Mouse (Mus musculus) MEL (cell line): Measurements from ENCODE around the gene Stap2. TPM values are rescaled to one million over a fixed set of nuclear protein-coding genes. Genes with fewer than 3 reads are reported as not detected.

Experiments
- DNase-seq: peaks from one replicate; pipeline ENCODE4 v3.0.0; 2011; ENCODE audit warnings: low read depth, low spot score
- H3K27ac ChIP-seq: 2 replicates; pipeline ENCODE4 v1.5.1; 2012; ENCODE audit warnings: low read depth, mild to moderate bottlenecking, control low read depth, low read length, moderate library complexity; ENCODE audit not compliant: control insufficient read depth
- H3K27me3 ChIP-seq, 2 experiments: fragments of 150-350 bp in 1 of 2; sonication (generic) in 1 of 2; 2 replicates each; pipeline ENCODE4 v1.6.1; 2012; ENCODE audit warnings: low read length in 2 of 2, mild to moderate bottlenecking in 2 of 2, improper control_type of control experiment in 1 of 2, moderate library complexity in 1 of 2; ENCODE audit not compliant: insufficient read depth in 2 of 2, control insufficient read depth in 1 of 2
- H3K36me3 ChIP-seq, 2 experiments: 2 replicates each; pipeline ENCODE4 v1.6.1; 2012 to 2014; ENCODE audit warnings: low read length in 2 of 2, improper control_type of control experiment in 1 of 2, inconsistent platforms in 1 of 2, mild to moderate bottlenecking in 1 of 2; ENCODE audit not compliant: insufficient read depth in 2 of 2, control insufficient read depth in 1 of 2
- H3K4me1 ChIP-seq, 2 experiments: fragments of 150-350 bp in 1 of 2; sonication (generic) in 1 of 2; 2 replicates each; pipeline ENCODE4 v1.6.1; 2012; ENCODE audit warnings: low read length in 2 of 2, improper control_type of control experiment in 1 of 2, mild to moderate bottlenecking in 1 of 2; ENCODE audit not compliant: insufficient read depth in 2 of 2, control insufficient read depth in 1 of 2
- H3K4me3 ChIP-seq, 2 experiments: fragments of 150-350 bp in 1 of 2; sonication (generic) in 1 of 2; 2 replicates each; pipeline ENCODE4 v1.5.1; 2012; ENCODE audit warnings: low read depth in 2 of 2, low read length in 2 of 2, mild to moderate bottlenecking in 2 of 2, moderate library complexity in 2 of 2, control low read depth in 1 of 2, improper control_type of control experiment in 1 of 2; ENCODE audit not compliant: control insufficient read depth in 1 of 2, insufficient read depth in 1 of 2
- H3K79me2 ChIP-seq: 2 replicates; pipeline ENCODE4 v1.6.1; 2012; ENCODE audit warnings: mild to moderate bottlenecking, low read length, moderate library complexity; ENCODE audit not compliant: control insufficient read depth, poor library complexity, insufficient read depth
- H3K9ac ChIP-seq: 2 replicates; pipeline ENCODE4 v1.6.1; 2012; ENCODE audit warnings: low read depth, mild to moderate bottlenecking, control low read depth, low read length, moderate library complexity; ENCODE audit not compliant: control insufficient read depth, poor library complexity, severe bottlenecking
- H3K9me3 ChIP-seq: fragments of 150-350 bp; sonication (generic); replicated peaks from 2 replicates; pipeline ENCODE4 v1.6.1; 2012; ENCODE audit warnings: mild to moderate bottlenecking, low read length, improper control_type of control experiment, moderate library complexity; ENCODE audit not compliant: insufficient read depth
- CHD1 ChIP-seq: IDR thresholded peaks from 2 replicates; pipeline ENCODE4 v1.6.1; 2012; ENCODE audit warnings: low read depth, mild to moderate bottlenecking, inconsistent platforms, low read length, improper control_type of control experiment
- CHD2 ChIP-seq: IDR thresholded peaks from 2 replicates; pipeline ENCODE4 v1.6.1; 2011; ENCODE audit warnings: low read length, improper control_type of control experiment
- CTCF ChIP-seq, 3 experiments: IDR thresholded peaks in 2 of 3; conservative IDR thresholded peaks in 1 of 3; 2 replicates each; pipeline ENCODE4 v1.5.1; 2011 to 2012; ENCODE audit warnings: low read length in 3 of 3, low read depth in 2 of 3, mild to moderate bottlenecking in 2 of 3, improper control_type of control experiment in 1 of 3, inconsistent platforms in 1 of 3, mixed read lengths in 1 of 3, moderate library complexity in 1 of 3; ENCODE audit not compliant: control insufficient read depth in 1 of 3, insufficient read depth in 1 of 3, poor library complexity in 1 of 3, severe bottlenecking in 1 of 3
- ELF1 ChIP-seq: IDR thresholded peaks from 2 replicates; pipeline ENCODE4 v1.6.1; 2014; ENCODE audit warnings: low read depth, mild to moderate bottlenecking, inconsistent platforms, low read length, improper control_type of control experiment, moderate library complexity
- EP300 ChIP-seq, 2 experiments: IDR thresholded peaks; 2 replicates each; pipeline ENCODE4 v1.6.1; 2011; ENCODE audit warnings: improper control_type of control experiment in 2 of 2, low read length in 2 of 2, low read depth in 1 of 2, mild to moderate bottlenecking in 1 of 2
- ETS1 ChIP-seq: IDR thresholded peaks from 2 replicates; pipeline ENCODE4 v1.6.1; 2012; ENCODE audit warnings: low read depth, mild to moderate bottlenecking, inconsistent platforms, low read length, improper control_type of control experiment, moderate library complexity
- HCFC1 ChIP-seq: IDR thresholded peaks from 2 replicates; pipeline ENCODE4 v1.6.1; 2012; ENCODE audit warnings: low read depth, mild to moderate bottlenecking, inconsistent platforms, low read length, improper control_type of control experiment, moderate library complexity
- JUND ChIP-seq: IDR thresholded peaks from 2 replicates; pipeline ENCODE4 v1.6.1; 2011; ENCODE audit warnings: low read depth, mild to moderate bottlenecking, improper control_type of control experiment, low read length
- KAT2A ChIP-seq: conservative IDR thresholded peaks from 2 replicates; pipeline ENCODE4 v1.6.1; 2012; ENCODE audit warnings: low read depth, low read length, improper control_type of control experiment, inconsistent platforms
- MAFK ChIP-seq: IDR thresholded peaks from 2 replicates; pipeline ENCODE4 v1.6.1; 2011; ENCODE audit warnings: low read depth, mild to moderate bottlenecking, low read length, improper control_type of control experiment, borderline replicate concordance
- MAZ ChIP-seq: IDR thresholded peaks from 2 replicates; pipeline ENCODE4 v1.6.1; 2012; ENCODE audit warnings: low read depth, mild to moderate bottlenecking, inconsistent platforms, low read length, improper control_type of control experiment
- MEF2A ChIP-seq: IDR thresholded peaks from 2 replicates; pipeline ENCODE4 v1.6.1; 2014; ENCODE audit warnings: low read depth, mild to moderate bottlenecking, inconsistent platforms, low read length, improper control_type of control experiment; ENCODE audit not compliant: poor library complexity, insufficient replicate concordance, severe bottlenecking; ENCODE audit errors: extremely low read depth
- MXI1 ChIP-seq: IDR thresholded peaks from 2 replicates; pipeline ENCODE4 v1.6.1; 2011; ENCODE audit warnings: mild to moderate bottlenecking, low read depth, low read length, improper control_type of control experiment
- MYB ChIP-seq: IDR thresholded peaks from 2 replicates; pipeline ENCODE4 v1.6.1; 2011; ENCODE audit warnings: mild to moderate bottlenecking, low read depth, low read length, improper control_type of control experiment
- MYC ChIP-seq: IDR thresholded peaks from 2 replicates; pipeline ENCODE4 v1.6.1; 2011; ENCODE audit warnings: low read depth, mild to moderate bottlenecking, low read length, improper control_type of control experiment, moderate library complexity
- NRF1 ChIP-seq: IDR thresholded peaks from 2 replicates; pipeline ENCODE4 v1.6.1; 2014; ENCODE audit warnings: low read depth, mild to moderate bottlenecking, inconsistent platforms, low read length, improper control_type of control experiment, moderate library complexity; ENCODE audit not compliant: poor library complexity, insufficient read depth, severe bottlenecking
- POLR2AphosphoS2 ChIP-seq: IDR thresholded peaks from 2 replicates; pipeline ENCODE4 v1.6.1; 2011; ENCODE audit warnings: low read length, improper control_type of control experiment
- POLR2AphosphoS5 ChIP-seq: IDR thresholded peaks from 2 replicates; pipeline ENCODE4 v1.6.1; 2012; ENCODE audit warnings: low read depth, borderline replicate concordance, mild to moderate bottlenecking, inconsistent platforms, low read length, moderate library complexity, mixed read lengths
- RCOR1 ChIP-seq: IDR thresholded peaks from 2 replicates; pipeline ENCODE4 v1.6.1; 2012; ENCODE audit warnings: low read depth, mild to moderate bottlenecking, inconsistent platforms, low read length, improper control_type of control experiment
- SIN3A ChIP-seq: IDR thresholded peaks from 2 replicates; pipeline ENCODE4 v1.6.1; 2012; ENCODE audit warnings: low read length, improper control_type of control experiment, inconsistent platforms
- SMC3 ChIP-seq: IDR thresholded peaks from 2 replicates; pipeline ENCODE4 v1.6.1; 2011; ENCODE audit warnings: low read depth, low read length, improper control_type of control experiment
- TAL1 ChIP-seq: IDR thresholded peaks from 2 replicates; pipeline ENCODE4 v1.6.1; 2012; ENCODE audit warnings: mild to moderate bottlenecking, inconsistent platforms, low read length, moderate library complexity, mixed read lengths
- TBP ChIP-seq: IDR thresholded peaks from 2 replicates; pipeline ENCODE4 v1.8.0; 2011; ENCODE audit warnings: low read depth, low read length, improper control_type of control experiment
- UBTF ChIP-seq: IDR thresholded peaks from 2 replicates; pipeline ENCODE4 v1.6.1; 2012; ENCODE audit warnings: low read depth, mild to moderate bottlenecking, inconsistent platforms, low read length, improper control_type of control experiment, moderate library complexity, borderline replicate concordance; ENCODE audit not compliant: insufficient read depth
- USF1 ChIP-seq: IDR thresholded peaks from 2 replicates; pipeline ENCODE4 v1.6.1; 2014; ENCODE audit warnings: low read depth, mild to moderate bottlenecking, inconsistent platforms, low read length, improper control_type of control experiment, moderate library complexity
- ZC3H11A ChIP-seq: IDR thresholded peaks from 2 replicates; pipeline ENCODE4 v1.6.1; 2012; ENCODE audit warnings: low read depth, mild to moderate bottlenecking, inconsistent platforms, low read length, improper control_type of control experiment
- ZMIZ1 ChIP-seq: IDR thresholded peaks from 2 replicates; pipeline ENCODE4 v1.6.1; 2012; ENCODE audit warnings: low read depth, mild to moderate bottlenecking, inconsistent platforms, low read length, improper control_type of control experiment, moderate library complexity
- ZNF384 ChIP-seq: IDR thresholded peaks from 2 replicates; pipeline ENCODE4 v1.6.1; 2012; ENCODE audit warnings: low read depth, mild to moderate bottlenecking, inconsistent platforms, low read length, improper control_type of control experiment
- polyA plus RNA-seq, 2 experiments: library from polyadenylated mRNA; stranded (reverse) in 1 of 2; unstranded in 1 of 2; fragments of >175 nt in 1 of 2; fragments of >200 nt in 1 of 2; gene quantifications; 2 replicates each; pipeline versions ENCODE4 v1.2.1 to v1.2.4; 2012; ENCODE audit warnings: low replicate concordance in 2 of 2, low read depth in 1 of 2; ENCODE audit not compliant: insufficient read length in 2 of 2, insufficient read depth in 1 of 2, missing spikeins in 1 of 2
- total RNA-seq: library from RNA; depleted of rRNA; stranded (reverse); fragments of 300-350 nt; gene quantifications from 2 replicates; pipeline ENCODE4 v1.2.3, GENCODE M21; 2012

Gene Stap2
- total and polyA plus RNA-seq, 3 experiments: 0.08 TPM; not detected in 1

- peaks cover 15 to 34% of the 10 kb centered on the region in 2 experiments for H3K36me3 ChIP-seq
- peak overlapping the region; percentile 74 for H3K27ac ChIP-seq
- TF ChIP-seq CHD1: no peak
- TF ChIP-seq NRF1: no peak
- TF ChIP-seq CTCF (IDR thresholded peaks at IDR 0.05 in 2 of 3, conservative IDR thresholded peaks at IDR 0.05 in 1 of 3; ENCODE audit: control insufficient read depth in 1 of 3, insufficient read depth in 1 of 3, low read depth in 2 of 3, low read length in 3 of 3, poor library complexity in 1 of 3, severe bottlenecking in 1 of 3): no peak
- no peak for TF ChIP-seq MEF2A
- TF ChIP-seq ZC3H11A: no peak
- no peak for TF ChIP-seq ZMIZ1
- TF ChIP-seq TBP: no peak
- no peak for TF ChIP-seq ELF1
- TF ChIP-seq EP300 (IDR thresholded peaks at IDR 0.05; ENCODE audit: low read depth in 1 of 2, low read length in 2 of 2): no peak
- TF ChIP-seq SIN3A: no peak
- no peak for TF ChIP-seq MYC
- TF ChIP-seq USF1: no peak
- no peak for TF ChIP-seq SMC3
- no peak for TF ChIP-seq TAL1
- no peak for TF ChIP-seq POLR2AphosphoS2
- no peak for TF ChIP-seq RCOR1
- TF ChIP-seq ETS1: no peak
- TF ChIP-seq MAFK: no peak
Measured at GRCm38 (mm10) chr17:56031431-56031830, 26.0 kb upstream of the Stap2 start.

GRCm38 (mm10) chr17:56030919-56031318 lies 25.5 kb upstream of the Stap2 start:
- Histone ChIP-seq H3K9me3 (no peaks in the 10 kb centered on the region), H3K27me3 (no peaks in the 10 kb centered on the region), H3K4me3 (no peak overlapping the region), H3K27ac (peak overlapping the region; percentile 74), H3K36me3 (peaks cover 15 to 34% of the 10 kb centered on the region in 2 experiments), H3K4me1 (peaks cover 18 to 32% of the 10 kb centered on the region in 2 experiments), H3K9ac (peak overlapping the region; percentile 44), H3K79me2 (peaks cover 85% of the 10 kb centered on the region)
- DNase-seq: peak; percentile 85
- no peak; the same call in 1 of the 2 replicates for TF ChIP-seq MYB
- peak; percentile 79 for TF ChIP-seq TBP
- peak; percentile 14; the same call in 1 of the 2 replicates for TF ChIP-seq NRF1
- peak; percentile 75 for TF ChIP-seq RCOR1
- no peak for TF ChIP-seq JUND
- TF ChIP-seq ELF1: peak; percentile 57; the same call in 1 of the 2 replicates
- TF ChIP-seq USF1: peak; percentile 65; the same call in 1 of the 2 replicates
- TF ChIP-seq UBTF: no peak
- TF ChIP-seq HCFC1: peak; percentile 39; the same call in 1 of the 2 replicates
- TF ChIP-seq MYC: 0 out of 2 replicates have a peak, but pooled peaks have one; percentile 38
- TF ChIP-seq SIN3A: peak; percentile 87
- peak; percentile 99 for TF ChIP-seq ETS1
- no peak; the same call in 1 of the 2 replicates for TF ChIP-seq KAT2A
- no peak for TF ChIP-seq CHD2
- TF ChIP-seq MAZ: peak; percentile 76
- no peak for TF ChIP-seq POLR2AphosphoS5
- TF ChIP-seq MXI1: peak; percentile 88
- peak in 2 of 3 experiments; percentile 30 to 37; a peak in 4 of 6 replicates for TF ChIP-seq CTCF (IDR thresholded peaks at IDR 0.05 in 2 of 3, conservative IDR thresholded peaks at IDR 0.05 in 1 of 3; ENCODE audit: control insufficient read depth in 1 of 3, insufficient read depth in 1 of 3, low read depth in 2 of 3, low read length in 3 of 3, poor library complexity in 1 of 3, severe bottlenecking in 1 of 3)
- TF ChIP-seq MEF2A: no peak
- no peak for TF ChIP-seq ZNF384
- peak; percentile 66 to 84 for TF ChIP-seq EP300 (IDR thresholded peaks at IDR 0.05; ENCODE audit: low read depth in 1 of 2, low read length in 2 of 2)

More at GRCm38 (mm10) chr17:56031431-56031830, 26.0 kb upstream of the Stap2 start:
- no peak for DNase-seq
- peaks cover 18 to 32% of the 10 kb centered on the region in 2 experiments for H3K4me1 ChIP-seq
- H3K4me3 ChIP-seq: no peak overlapping the region
- H3K27me3 ChIP-seq: no peaks in the 10 kb centered on the region
- peak overlapping the region; percentile 44 for H3K9ac ChIP-seq
- no peaks in the 10 kb centered on the region for H3K9me3 ChIP-seq
- peaks cover 89% of the 10 kb centered on the region for H3K79me2 ChIP-seq
